Mouse (Mus musculus) stomach, embryonic 16.5 days (tissue): Measurements from ENCODE around the gene Cnot1. TPM values are rescaled to one million over a fixed set of nuclear protein-coding genes. Genes with fewer than 3 reads are reported as not detected.
A peak's percentile ranks its signal among the peaks of the same experiment; 100 is the strongest.

ENCODE experiments used
- ATAC-seq: fragments of 200-750 bp; cut with Nextera tagmentation; 2 replicates; pipeline ENCODE4 v1.8.0; 2017; ENCODE audit warnings: moderate number of reproducible peaks, moderate TSS enrichment; ENCODE audit not compliant: insufficient read depth, low FRiP score
- H3K27ac ChIP-seq: fragments of 300-500 bp; sonication (generic); 2 replicates; pipeline ENCODE4 v1.5.1; 2014; ENCODE audit warnings: low read length
- H3K27me3 ChIP-seq: fragments of 300-500 bp; sonication (generic); 2 replicates; pipeline ENCODE4 v1.6.1; 2014; ENCODE audit warnings: low read length, control low read depth, mixed read lengths; ENCODE audit not compliant: control insufficient read depth, insufficient read depth
- H3K36me3 ChIP-seq: fragments of 300-500 bp; sonication (generic); 2 replicates; pipeline ENCODE4 v1.6.1; 2014; ENCODE audit warnings: low read length; ENCODE audit not compliant: control insufficient read depth, insufficient read depth
- H3K4me1 ChIP-seq: fragments of 300-500 bp; sonication (generic); 2 replicates; pipeline ENCODE4 v1.6.1; 2014; ENCODE audit warnings: low read length, control low read depth, mixed read lengths; ENCODE audit not compliant: control insufficient read depth, insufficient read depth
- H3K4me2 ChIP-seq: fragments of 300-500 bp; sonication (generic); 2 replicates; pipeline ENCODE4 v1.6.1; 2014; ENCODE audit warnings: low read depth, low read length, mixed read lengths
- H3K4me3 ChIP-seq: fragments of 300-500 bp; sonication (generic); replicated peaks from 2 replicates; pipeline ENCODE4 v1.5.1; 2014; ENCODE audit warnings: mild to moderate bottlenecking, low read length
- H3K9ac ChIP-seq: fragments of 300-500 bp; sonication (generic); 2 replicates; pipeline ENCODE4 v1.6.1; 2014; ENCODE audit warnings: low read length
- H3K9me3 ChIP-seq: fragments of 300-500 bp; sonication (generic); replicated peaks from 2 replicates; pipeline ENCODE4 v1.6.1; 2016; ENCODE audit warnings: low read length, control low read depth; ENCODE audit not compliant: control insufficient read depth
- WGBS: fragments of 180-500 bp; shearing (Covaris S2); extraction: QIAGEN DNeasy Blood & Tissue Kit; methylation state at CpG from one replicate; pipeline ENCODE4 v1.1.7; 2014; 5-methylcytosine and 5-hydroxymethylcytosine counted together
- polyA plus RNA-seq: library from polyadenylated mRNA; unstranded; fragments of >200 nt; fragmentation: Nextera tagmentation; extraction: Ambion mirVana; gene quantifications from 2 replicates; pipeline ENCODE4 v1.2.1, GENCODE M21; 2015

The Cnot1 gene
- polyA plus RNA-seq, 1 experiment from 2014 or later, result 66.0 TPM

DNA sequence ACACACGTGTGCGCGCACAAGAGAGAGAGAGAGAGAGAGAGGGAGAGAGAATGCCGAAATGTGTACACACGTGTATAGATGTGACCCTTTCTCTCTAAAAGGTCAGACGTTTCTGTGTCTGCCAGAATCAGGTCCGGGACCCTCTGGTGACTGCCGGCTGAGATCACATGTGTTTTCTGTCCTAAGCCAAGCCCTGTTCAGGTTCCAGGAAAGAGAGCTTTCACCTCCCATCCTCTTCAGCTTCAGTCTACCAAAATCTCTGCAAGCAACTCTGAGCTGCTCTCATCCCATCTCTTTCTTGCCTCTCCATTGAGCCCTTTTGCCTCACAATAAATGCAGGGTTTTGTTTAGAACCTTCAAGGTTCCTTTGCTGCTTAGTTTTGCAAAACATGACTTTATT, 110.6 kb downstream of the Cnot1 start:
- H3K9me3 ChIP-seq, result no peaks in the 10 kb centered on the region
- H3K9ac ChIP-seq, result no peak overlapping the region; the same call in 1 of the 2 replicates
- H3K27me3 ChIP-seq, result peaks cover 22% of the 10 kb centered on the region
- H3K36me3 ChIP-seq, result no peaks in the 10 kb centered on the region
- 49% methylated on average over 5 of the region's 8 CpGs for WGBS
- peak overlapping the region; percentile 36 for H3K4me2 ChIP-seq
- no peak overlapping the region for H3K4me3 ChIP-seq
- H3K27ac ChIP-seq, result no peak overlapping the region
- no peaks in the 10 kb centered on the region for H3K4me1 ChIP-seq
- ATAC-seq, result no peak

DNA sequence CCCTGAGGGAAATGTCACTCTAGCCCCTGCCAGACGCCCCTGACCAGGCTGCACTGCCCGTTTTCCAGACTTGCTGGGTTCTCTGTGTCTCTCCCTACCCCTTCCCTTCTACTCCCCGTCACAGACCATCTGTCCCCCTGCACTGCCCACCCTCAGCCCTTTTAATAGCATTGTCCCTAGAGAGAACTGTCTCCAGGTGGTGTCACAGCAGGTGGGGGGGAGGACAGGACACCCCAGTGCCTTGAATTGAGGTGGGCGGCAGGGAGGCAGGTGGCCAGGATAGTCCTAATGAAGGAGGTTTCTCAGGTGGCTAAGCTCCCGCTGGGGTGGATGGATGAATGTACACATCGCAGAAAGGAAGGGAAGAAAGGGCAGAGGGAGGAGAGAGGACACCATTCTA, 112.6 kb downstream of the Cnot1 start:
- no peak for ATAC-seq
- no peaks in the 10 kb centered on the region for H3K4me1 ChIP-seq
- H3K36me3 ChIP-seq, result no peaks in the 10 kb centered on the region
- no peak overlapping the region for H3K4me3 ChIP-seq
- H3K27ac ChIP-seq, result no peak overlapping the region
- H3K9me3 ChIP-seq, result no peaks in the 10 kb centered on the region
- peaks cover 22% of the 10 kb centered on the region for H3K27me3 ChIP-seq
- no peak overlapping the region for H3K9ac ChIP-seq
- H3K4me2 ChIP-seq, result no peak overlapping the region
- WGBS, result 23% methylated on average over 6 of the region's 6 CpGs

DNA sequence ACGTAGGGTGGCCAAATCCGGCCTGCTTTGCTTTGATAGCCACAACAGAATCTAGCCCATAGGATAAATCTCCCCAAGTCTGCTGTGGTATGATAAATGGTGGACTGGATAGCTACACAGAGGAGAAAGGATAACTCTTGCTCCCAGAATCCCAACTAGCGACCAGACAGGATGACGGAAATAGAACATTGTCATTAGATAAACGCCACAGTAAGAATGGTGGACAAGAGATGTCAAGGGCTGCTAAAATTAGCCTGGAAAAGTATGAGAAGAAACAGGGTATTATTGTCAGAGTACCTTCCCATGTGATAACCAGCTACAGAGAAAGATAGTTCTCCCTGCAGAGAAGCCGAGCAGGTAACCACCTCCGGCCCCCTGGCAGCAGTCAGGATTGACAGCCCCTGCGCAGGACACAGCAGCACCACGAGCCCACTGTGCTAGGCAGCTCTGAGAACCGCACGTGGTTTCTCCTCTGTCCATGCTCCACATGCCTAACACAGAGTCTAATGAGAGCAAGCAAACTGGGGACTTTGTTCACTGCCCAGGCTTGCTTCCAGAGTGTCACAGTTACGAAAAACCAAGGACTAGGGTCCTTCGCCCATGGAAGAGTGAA, 116.2 kb downstream of the Cnot1 start:
- H3K9ac ChIP-seq, result no peak overlapping the region
- no peaks in the 10 kb centered on the region for H3K4me1 ChIP-seq
- no peaks in the 10 kb centered on the region for H3K36me3 ChIP-seq
- WGBS, result 75% methylated on average over 13 of the region's 13 CpGs
- H3K27me3 ChIP-seq, result peaks cover 12% of the 10 kb centered on the region
- H3K4me2 ChIP-seq, result no peak overlapping the region
- no peak overlapping the region for H3K4me3 ChIP-seq
- ATAC-seq, result no peak
- H3K9me3 ChIP-seq, result no peaks in the 10 kb centered on the region
- H3K27ac ChIP-seq, result no peak overlapping the region

DNA sequence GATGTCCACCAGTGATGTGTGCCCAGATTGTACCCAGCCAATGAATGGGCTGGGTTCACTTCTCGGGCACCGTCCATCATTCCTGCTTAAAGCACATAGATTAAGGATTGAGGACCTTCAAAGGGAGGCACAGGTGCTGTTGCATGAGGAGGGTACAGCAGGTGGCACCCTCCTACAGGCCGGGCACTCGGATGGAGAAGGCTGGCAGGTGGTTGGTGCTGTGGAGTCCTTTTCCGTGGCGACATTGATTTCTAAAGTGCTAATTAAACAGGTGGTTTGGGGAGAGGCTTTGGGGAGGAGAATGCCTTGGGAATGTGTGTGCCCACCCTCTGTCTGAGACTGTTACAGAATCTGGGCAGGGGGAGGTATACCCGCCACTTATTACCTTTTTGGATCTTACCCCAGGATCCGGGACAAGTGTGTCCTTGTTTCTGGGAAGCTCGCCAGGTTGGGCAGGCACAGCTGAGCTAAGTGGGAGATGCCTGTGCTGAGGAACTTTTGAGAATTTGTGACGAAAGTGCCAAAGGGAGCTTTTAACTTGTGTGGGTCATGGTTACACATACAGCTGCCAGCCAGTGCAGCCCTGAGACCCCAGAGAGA, 119.1 kb downstream of the Cnot1 start:
- ATAC-seq, result no peak
- Histone ChIP-seq H3K4me2 (no peak overlapping the region), H3K9me3 (no peaks in the 10 kb centered on the region), H3K27ac (no peak overlapping the region), H3K36me3 (no peaks in the 10 kb centered on the region), H3K4me3 (no peak overlapping the region), H3K9ac (no peak overlapping the region), H3K27me3 (no peaks in the 10 kb centered on the region), H3K4me1 (no peaks in the 10 kb centered on the region)
- WGBS, result 64% methylated on average over 10 of the region's 10 CpGs

DNA sequence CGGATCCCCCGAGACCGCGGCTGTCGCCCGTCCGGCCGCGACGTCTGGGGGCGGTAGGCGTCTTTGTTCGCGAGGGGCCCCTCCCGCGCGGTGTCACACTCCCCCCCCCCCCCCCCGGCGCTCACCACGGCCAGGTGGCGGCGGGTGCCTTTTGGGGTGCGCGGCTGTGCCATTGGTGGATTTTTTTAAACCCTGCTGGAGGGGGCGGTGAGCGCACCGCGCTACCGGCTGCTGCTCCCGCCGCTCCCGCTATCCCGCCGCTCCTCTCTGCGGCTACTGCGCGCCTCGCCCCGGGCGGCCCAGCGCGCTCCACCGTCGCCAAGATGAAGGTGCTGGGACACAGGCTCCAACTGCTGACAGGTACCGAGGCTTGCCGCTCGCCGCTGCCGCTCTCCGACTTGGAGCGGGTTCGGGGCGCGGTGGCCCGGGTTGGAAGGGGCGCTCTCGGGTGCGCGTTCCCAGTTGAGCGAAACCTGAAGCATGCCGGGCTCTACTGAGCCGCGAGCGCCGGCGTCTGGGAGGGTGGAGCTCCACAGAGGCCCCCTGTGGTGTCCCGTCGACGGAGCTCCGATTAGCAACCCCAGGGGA, 129.1 kb downstream of the Cnot1 start:
- peak overlapping the region; percentile 57 for H3K4me3 ChIP-seq
- H3K9ac ChIP-seq, result peak overlapping the region; percentile 70
- peaks cover 48% of the 10 kb centered on the region for H3K27me3 ChIP-seq
- H3K27ac ChIP-seq, result no peak overlapping the region
- WGBS, result under 1% methylated on average over 65 of the region's 70 CpGs
- peak overlapping the region; percentile 99 for H3K4me2 ChIP-seq
- H3K4me1 ChIP-seq, result 0 out of 2 replicates have a peak, but pooled peaks cover 7% of the 10 kb centered on the region
- H3K36me3 ChIP-seq, result no peaks in the 10 kb centered on the region
- no peaks in the 10 kb centered on the region for H3K9me3 ChIP-seq
- peak; percentile 22; the same call in 1 of the 2 replicates for ATAC-seq

DNA sequence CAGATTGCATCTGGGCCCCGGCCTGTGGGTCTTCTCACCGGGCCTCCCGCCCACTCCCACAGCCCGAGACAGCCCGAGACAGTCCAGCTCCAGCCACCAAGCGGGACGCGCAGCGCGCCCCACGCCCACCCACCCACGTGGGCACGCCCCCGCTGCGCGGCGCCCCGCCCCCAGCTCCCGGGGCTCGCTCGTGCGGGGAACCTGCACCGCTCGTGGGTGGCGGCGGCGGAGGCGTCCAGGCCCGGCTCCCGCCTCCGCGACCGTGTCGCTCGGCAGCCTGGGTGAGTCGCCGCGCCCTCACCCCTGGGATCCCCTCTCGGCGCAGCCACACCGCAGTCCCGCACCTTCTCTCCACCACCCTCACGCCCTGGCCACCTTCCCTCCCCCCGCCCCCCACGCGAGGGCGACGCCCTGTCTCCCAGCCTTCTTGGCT, 129.7 kb downstream of the Cnot1 start:
- no peak overlapping the region for H3K27ac ChIP-seq
- WGBS, result 1% methylated on average over 29 of the region's 48 CpGs
- no peaks in the 10 kb centered on the region for H3K36me3 ChIP-seq
- peak overlapping the region; percentile 70 for H3K9ac ChIP-seq
- no peaks in the 10 kb centered on the region for H3K9me3 ChIP-seq
- peaks cover 48% of the 10 kb centered on the region for H3K27me3 ChIP-seq
- 0 out of 2 replicates have a peak, but pooled peaks cover 7% of the 10 kb centered on the region for H3K4me1 ChIP-seq
- peak; percentile 22; the same call in 1 of the 2 replicates for ATAC-seq
- peak overlapping the region; percentile 99 for H3K4me2 ChIP-seq
- H3K4me3 ChIP-seq, result peak overlapping the region; percentile 57

DNA sequence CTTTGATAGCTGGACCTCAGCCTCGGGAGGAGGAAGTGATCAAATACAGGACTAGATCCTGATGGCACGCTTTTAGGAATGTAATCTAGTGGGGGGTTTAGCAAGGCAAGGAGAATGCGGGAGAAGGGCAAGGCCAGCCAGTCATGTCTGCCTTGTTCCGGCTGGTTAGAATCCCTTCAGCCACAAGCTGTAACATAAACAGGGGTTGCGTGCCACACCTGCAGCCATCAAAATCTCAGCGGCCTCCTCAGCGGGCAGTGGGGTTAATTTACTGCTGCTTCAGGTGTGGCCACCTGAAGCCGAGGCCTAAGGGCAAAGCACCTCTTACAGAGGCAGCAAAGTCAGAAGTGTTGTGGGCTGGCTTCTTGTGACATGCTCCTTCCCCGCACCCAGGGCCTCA, 130.6 kb downstream of the Cnot1 start, which contains the start of gene Ndrg4:
Gene Ndrg4 (plus strand): TSS at position 350 of the 400 bp plus-strand sequence.
- Histone ChIP-seq H3K27ac (no peak within 1 kb of the TSS), H3K27me3 (peaks cover 48% of the 10 kb centered on the region), H3K9me3 (no peaks in the 10 kb centered on the region), H3K36me3 (no peaks in the 10 kb centered on the region), H3K4me2 (peak within 1 kb of the TSS; percentile 99), H3K4me3 (peak within 1 kb of the TSS; percentile 57), H3K9ac (peak within 1 kb of the TSS; percentile 70), H3K4me1 (0 out of 2 replicates have a peak, but pooled peaks cover 7% of the 10 kb centered on the region)
- WGBS, result 38% methylated on average over 9 of the region's 9 CpGs
- ATAC-seq, result no peak

DNA sequence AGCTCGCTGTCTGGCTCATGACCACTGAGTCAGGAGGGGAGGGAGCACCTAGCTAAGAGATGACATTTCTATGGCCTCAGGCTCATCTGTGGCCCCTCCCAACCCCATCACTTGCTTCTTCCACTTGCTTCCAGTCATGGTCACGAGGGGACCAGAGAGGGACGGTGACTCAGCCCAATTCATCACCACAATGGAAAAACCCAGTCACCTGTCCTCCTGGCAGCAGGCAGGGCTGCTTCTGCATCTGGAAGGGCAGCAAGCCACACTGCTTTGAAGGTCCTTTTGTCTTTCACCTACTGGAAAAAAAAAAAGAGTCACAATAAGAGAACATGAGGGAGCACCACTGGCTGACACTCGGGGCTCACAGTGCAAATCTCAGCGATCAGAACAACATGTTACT, 134.5 kb downstream of the Cnot1 start:
- Histone ChIP-seq H3K4me1 (0 out of 2 replicates have a peak, but pooled peaks cover 4% of the 10 kb centered on the region), H3K9me3 (no peaks in the 10 kb centered on the region), H3K9ac (no peak overlapping the region), H3K4me3 (no peak overlapping the region), H3K36me3 (no peaks in the 10 kb centered on the region), H3K27me3 (peaks cover 25% of the 10 kb centered on the region), H3K27ac (no peak overlapping the region), H3K4me2 (no peak overlapping the region)
- WGBS, result 69% methylated on average over 5 of the region's 5 CpGs
- ATAC-seq, result no peak

DNA sequence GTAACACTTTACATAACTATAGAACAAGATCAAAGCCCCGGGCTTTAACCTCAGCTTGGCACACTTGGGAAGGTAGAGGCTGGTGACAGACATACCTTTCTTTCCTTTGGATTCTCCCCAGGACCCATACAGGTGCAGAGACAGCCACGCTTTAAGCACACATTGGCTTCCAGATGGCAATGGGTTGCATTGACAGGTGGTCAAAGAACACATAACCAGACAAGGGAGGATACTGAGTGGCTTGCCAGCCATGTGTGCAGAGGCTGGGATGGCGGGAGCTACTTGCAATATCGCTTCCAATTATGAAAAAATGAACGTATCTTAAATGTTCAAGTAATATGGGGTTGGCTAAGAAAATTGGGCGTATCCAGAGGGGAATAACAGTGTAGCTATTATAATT, 135.4 kb downstream of the Cnot1 start:
- H3K27ac ChIP-seq, result no peak overlapping the region
- 83% methylated on average over 6 of the region's 6 CpGs for WGBS
- H3K4me3 ChIP-seq, result no peak overlapping the region
- H3K27me3 ChIP-seq, result peaks cover 16% of the 10 kb centered on the region
- H3K4me1 ChIP-seq, result no peaks in the 10 kb centered on the region
- no peak overlapping the region for H3K9ac ChIP-seq
- no peaks in the 10 kb centered on the region for H3K36me3 ChIP-seq
- H3K9me3 ChIP-seq, result no peaks in the 10 kb centered on the region
- H3K4me2 ChIP-seq, result no peak overlapping the region
- ATAC-seq, result no peak
